Mouse (Mus musculus): Measurements from ENCODE around the gene Rnf121.

- TF ChIP-seq CTCF (IDR thresholded peaks at IDR 0.05; ENCODE audit: control insufficient read depth, insufficient read depth, insufficient read length) (no peak), MYOG (IDR thresholded peaks at IDR 0.05; ENCODE audit: control insufficient read depth, extremely low read depth, insufficient read length) (no peak), MAX (IDR thresholded peaks at IDR 0.05) (no peak), CEBPB (IDR thresholded peaks at IDR 0.05; ENCODE audit: low read depth) (no peak), USF1 (IDR thresholded peaks at IDR 0.05; ENCODE audit: low read depth) (no peak), MYOD1 (IDR thresholded peaks at IDR 0.05; ENCODE audit: control insufficient read depth, insufficient read length, low read depth) (no peak), FOSL1 (IDR thresholded peaks at IDR 0.05; ENCODE audit: insufficient read depth, low read length, poor library complexity, severe bottlenecking) (no peak)
Observed at GRCm38 (mm10) chr7:102082816-102083215, 17.5 kb upstream of the Rnf121 start, which contains the start of gene Trpc2.
